Mouse (Mus musculus) forebrain, embryonic 10.5 days (tissue): ENCODE measurements at regions not wholly inside any gene's neighbourhood (a gene's known extent, or its start where the extent isn't known, plus 50 kb on each side); places are given as distances from the start of the nearest gene placed in this dataset.
"Not testable (repeated sequence)": the region's sequence is repeated elsewhere in the genome, so short reads cannot be mapped to it uniquely, and the experiment has no call there.

Experiments
- DNase-seq: peaks from one replicate; pipeline ENCODE4 v3.0.0-alpha.2; 2017; ENCODE audit warnings: low spot score; ENCODE audit errors: extremely low spot score
- H3K27ac ChIP-seq: fragments of 300-500 bp; sonication (generic); 2 replicates; pipeline ENCODE4 v1.5.1; 2016; ENCODE audit warnings: mild to moderate bottlenecking
- H3K27me3 ChIP-seq: fragments of 300-500 bp; sonication (generic); 2 replicates; pipeline ENCODE4 v1.6.1; 2016; ENCODE audit warnings: mild to moderate bottlenecking; ENCODE audit not compliant: poor library complexity, severe bottlenecking
- H3K36me3 ChIP-seq: fragments of 300-500 bp; sonication (generic); replicated peaks from 2 replicates; pipeline ENCODE4 v1.6.1; 2016; ENCODE audit warnings: mild to moderate bottlenecking, moderate library complexity
- H3K4me1 ChIP-seq: fragments of 300-500 bp; sonication (generic); 2 replicates; pipeline ENCODE4 v1.6.1; 2016
- H3K4me3 ChIP-seq: fragments of 300-500 bp; sonication (generic); 2 replicates; pipeline ENCODE4 v1.5.1; 2016; ENCODE audit warnings: mild to moderate bottlenecking, moderate library complexity
- H3K9me3 ChIP-seq: fragments of 300-500 bp; sonication (generic); 2 replicates; pipeline ENCODE4 v1.6.1; 2016; ENCODE audit warnings: mild to moderate bottlenecking, moderate library complexity
- WGBS: fragments of 180-500 bp; shearing (Covaris S2); methylation state at CpG from one replicate; pipeline ENCODE4 v1.1.7; 2016; 5-methylcytosine and 5-hydroxymethylcytosine counted together

GRCm38 (mm10) chr15:5940945-5941344, 358.6 kb upstream of the Dab2 start:
- Histone ChIP-seq H3K36me3 (no peaks in the 10 kb centered on the region), H3K4me1 (no peaks in the 10 kb centered on the region), H3K4me3 (no peak overlapping the region), H3K9me3 (no peaks in the 10 kb centered on the region), H3K27me3 (no peaks in the 10 kb centered on the region), H3K27ac (no peak overlapping the region)
- whole genome bisulfite sequencing, result 76% methylated on average over 2 of the region's 2 CpGs
- no peak for DNase-seq

GRCm38 (mm10) chr15:5946650-5947049, 352.9 kb upstream of the Dab2 start:
- H3K27ac ChIP-seq, result no peak overlapping the region
- no peaks in the 10 kb centered on the region for H3K27me3 ChIP-seq
- WGBS, result 87% methylated on average over 6 of the region's 6 CpGs
- H3K4me1 ChIP-seq, result no peaks in the 10 kb centered on the region
- H3K36me3 ChIP-seq, result no peaks in the 10 kb centered on the region
- no peak overlapping the region for H3K4me3 ChIP-seq
- no peak for DNase-seq
- no peaks in the 10 kb centered on the region for H3K9me3 ChIP-seq

- Histone ChIP-seq H3K27ac (no peak overlapping the region), H3K9me3 (no peaks in the 10 kb centered on the region), H3K36me3 (no peaks in the 10 kb centered on the region), H3K27me3 (no peaks in the 10 kb centered on the region), H3K4me3 (no peak overlapping the region), H3K4me1 (no peaks in the 10 kb centered on the region)
- 83% methylated on average over 3 of the region's 3 CpGs for WGBS
- no peak for DNase-seq
Observed at GRCm38 (mm10) chr15:5950919-5951318, 348.7 kb upstream of the Dab2 start.

GRCm38 (mm10) chr15:5951661-5952060, 347.9 kb upstream of the Dab2 start:
- not testable (repeated sequence) for DNase-seq, H3K36me3 ChIP-seq, H3K27me3 ChIP-seq, H3K9me3 ChIP-seq, H3K4me1 ChIP-seq, H3K4me3 ChIP-seq, H3K27ac ChIP-seq
- WGBS, result 96% methylated on average over 2 of the region's 2 CpGs

- Histone ChIP-seq H3K27me3 (no peaks in the 10 kb centered on the region), H3K27ac (no peak overlapping the region), H3K4me1 (no peaks in the 10 kb centered on the region), H3K9me3 (no peaks in the 10 kb centered on the region), H3K36me3 (no peaks in the 10 kb centered on the region), H3K4me3 (no peak overlapping the region)
- no peak for DNase-seq
Observed at GRCm38 (mm10) chr15:5953106-5953505, 346.5 kb upstream of the Dab2 start.

- WGBS, result 56% methylated on average over 5 of the region's 5 CpGs
- H3K4me1 ChIP-seq, result no peaks in the 10 kb centered on the region
- H3K9me3 ChIP-seq, result no peaks in the 10 kb centered on the region
Observed at GRCm38 (mm10) chr15:5991351-5992065, 308.1 kb upstream of the Dab2 start.

GRCm38 (mm10) chr15:5992146-5992545, 307.4 kb upstream of the Dab2 start:
- H3K36me3 ChIP-seq, H3K4me3 ChIP-seq, DNase-seq, H3K27me3 ChIP-seq, H3K27ac ChIP-seq, H3K9me3 ChIP-seq, H3K4me1 ChIP-seq: not testable (repeated sequence)
- WGBS, result 84% methylated on average over 1 of the region's 1 CpGs

More at GRCm38 (mm10) chr15:5991351-5992065, 308.1 kb upstream of the Dab2 start:
- no peak overlapping the region for H3K27ac ChIP-seq
- H3K4me3 ChIP-seq, result no peak overlapping the region
- DNase-seq, result no peak
- H3K36me3 ChIP-seq, result no peaks in the 10 kb centered on the region
- H3K27me3 ChIP-seq, result no peaks in the 10 kb centered on the region

- H3K4me1 ChIP-seq, result peaks cover 3% of the 10 kb centered on the region; the same call in 1 of the 2 replicates
Observed at GRCm38 (mm10) chr15:6000816-6001215, 298.8 kb upstream of the Dab2 start.

GRCm38 (mm10) chr15:6001394-6001793, 298.2 kb upstream of the Dab2 start:
- Histone ChIP-seq H3K4me1 (peaks cover 3% of the 10 kb centered on the region; the same call in 1 of the 2 replicates), H3K27me3 (no peaks in the 10 kb centered on the region), H3K36me3 (no peaks in the 10 kb centered on the region), H3K9me3 (no peaks in the 10 kb centered on the region), H3K4me3 (no peak overlapping the region), H3K27ac (no peak overlapping the region)
- WGBS, result 98% methylated on average over 1 of the region's 1 CpGs
- DNase-seq, result no peak

More at GRCm38 (mm10) chr15:6000816-6001215, 298.8 kb upstream of the Dab2 start:
- Histone ChIP-seq H3K27ac (no peak overlapping the region), H3K27me3 (no peaks in the 10 kb centered on the region), H3K9me3 (no peaks in the 10 kb centered on the region), H3K4me3 (no peak overlapping the region), H3K36me3 (no peaks in the 10 kb centered on the region)
- no peak for DNase-seq
- WGBS, result 78% methylated on average over 1 of the region's 1 CpGs

- no peaks in the 10 kb centered on the region for H3K4me1 ChIP-seq
- 85% methylated on average over 1 of the region's 1 CpGs for WGBS
- no peak overlapping the region for H3K4me3 ChIP-seq
- H3K27me3 ChIP-seq, result no peaks in the 10 kb centered on the region
- no peaks in the 10 kb centered on the region for H3K36me3 ChIP-seq
- no peaks in the 10 kb centered on the region for H3K9me3 ChIP-seq
- DNase-seq, result no peak
- no peak overlapping the region for H3K27ac ChIP-seq
Observed at GRCm38 (mm10) chr15:6014982-6015381, 284.6 kb upstream of the Dab2 start.

- no peak for DNase-seq
- Histone ChIP-seq H3K4me3 (no peak overlapping the region), H3K9me3 (no peaks in the 10 kb centered on the region), H3K4me1 (no peaks in the 10 kb centered on the region), H3K27ac (no peak overlapping the region), H3K27me3 (no peaks in the 10 kb centered on the region), H3K36me3 (no peaks in the 10 kb centered on the region)
- 77% methylated on average over 5 of the region's 5 CpGs for WGBS
Observed at GRCm38 (mm10) chr15:6016637-6017049, 282.9 kb upstream of the Dab2 start.

- Histone ChIP-seq H3K36me3 (no peaks in the 10 kb centered on the region), H3K27ac (no peak overlapping the region), H3K4me1 (no peaks in the 10 kb centered on the region), H3K27me3 (no peaks in the 10 kb centered on the region), H3K9me3 (no peaks in the 10 kb centered on the region), H3K4me3 (no peak overlapping the region)
- DNase-seq, result no peak
- whole genome bisulfite sequencing, result 86% methylated on average over 4 of the region's 4 CpGs
Observed at GRCm38 (mm10) chr15:6025543-6025942, 274.0 kb upstream of the Dab2 start.

- no peaks in the 10 kb centered on the region for H3K36me3 ChIP-seq
- WGBS, result 93% methylated on average over 1 of the region's 1 CpGs
- no peaks in the 10 kb centered on the region for H3K4me1 ChIP-seq
- no peaks in the 10 kb centered on the region for H3K27me3 ChIP-seq
- H3K27ac ChIP-seq, result no peak overlapping the region
- no peak overlapping the region for H3K4me3 ChIP-seq
- H3K9me3 ChIP-seq, result no peaks in the 10 kb centered on the region
- DNase-seq, result no peak
Observed at GRCm38 (mm10) chr15:6029214-6029613, 270.4 kb upstream of the Dab2 start.

GRCm38 (mm10) chr15:6030396-6030795, 269.2 kb upstream of the Dab2 start:
- Histone ChIP-seq H3K36me3 (no peaks in the 10 kb centered on the region), H3K9me3 (no peaks in the 10 kb centered on the region), H3K4me1 (no peaks in the 10 kb centered on the region), H3K27ac (no peak overlapping the region), H3K27me3 (no peaks in the 10 kb centered on the region), H3K4me3 (no peak overlapping the region)
- DNase-seq, result no peak
- WGBS, result 79% methylated on average over 5 of the region's 5 CpGs
